Mouse (Mus musculus) layer of hippocampus, postnatal 25 days (tissue): ENCODE results near the gene Grin2d. TPM values are rescaled to one million over a fixed set of nuclear protein-coding genes. Genes with fewer than 3 reads are reported as not detected.
A peak's percentile ranks its signal among the peaks of the same experiment; 100 is the strongest.
"Not testable (repeated sequence)": the region's sequence is repeated elsewhere in the genome, so short reads cannot be mapped to it uniquely, and the experiment has no call there.

Experiments
- DNase-seq, 2 experiments: peaks; one replicate each; pipeline ENCODE4 v3.0.0; 2022; ENCODE audit warnings: mixed read lengths in 2 of 2, low spot score in 1 of 2; ENCODE audit errors: extremely low spot score in 1 of 2
- total RNA-seq, 2 experiments: library from RNA; stranded (reverse); gene quantifications; 2 replicates each; pipeline ENCODE4 v1.2.3; 2021

Gene Grin2d
- total RNA-seq, 2 experiments from 2014 or later, result 11.2 to 12.7 TPM

- DNase-seq, result not testable (repeated sequence)
Observed at GRCm38 (mm10) chr7:45898125-45898524, 19.9 kb upstream of the Grin2d start.

- peak in 1 of 2 experiments; percentile 44 for DNase-seq
Observed at GRCm38 (mm10) chr7:45897258-45897757, 19.1 kb upstream of the Grin2d start.

- DNase-seq, result peak; percentile 87 to 90
Observed at GRCm38 (mm10) chr7:45896517-45897257, 18.5 kb upstream of the Grin2d start, which contains the start of the genes Syngr4 and Tmem143. TSS of gene Syngr4 (minus strand) at chr7:45896714. TSS of gene Tmem143 (plus strand) at chr7:45896941.

GRCm38 (mm10) chr7:45895931-45896516, 17.8 kb upstream of the Grin2d start:
- DNase-seq, result no peak

- no peak for DNase-seq
Observed at GRCm38 (mm10) chr7:45892651-45893050, 14.5 kb upstream of the Grin2d start.

- no peak for DNase-seq
Observed at GRCm38 (mm10) chr7:45887246-45887645, 9.1 kb upstream of the Grin2d start.

- no peak for DNase-seq
Observed at GRCm38 (mm10) chr7:45881011-45881410, 2.8 kb upstream of the Grin2d start.

GRCm38 (mm10) chr7:45880531-45880930, 2.4 kb upstream of the Grin2d start:
- no peak for DNase-seq

- no peak for DNase-seq
Observed at GRCm38 (mm10) chr7:45876895-45877294, 1.3 kb downstream of the Grin2d start.

GRCm38 (mm10) chr7:45873061-45873947, 4.9 kb downstream of the Grin2d start:
- peak; percentile 40 to 54 for DNase-seq

- DNase-seq, result peak; percentile 90 to 95
Observed at GRCm38 (mm10) chr7:45872624-45873023, 5.6 kb downstream of the Grin2d start, which contains the start of gene Kdelr1. TSS of gene Kdelr1 (plus strand) at chr7:45872772.

- no peak for DNase-seq
Observed at GRCm38 (mm10) chr7:45870282-45871058, 7.7 kb downstream of the Grin2d start.

GRCm38 (mm10) chr7:45869787-45870186, 8.4 kb downstream of the Grin2d start:
- no peak for DNase-seq

GRCm38 (mm10) chr7:45869107-45869670, 9.0 kb downstream of the Grin2d start:
- DNase-seq, result no peak

GRCm38 (mm10) chr7:45867871-45868270, 10.3 kb downstream of the Grin2d start:
- DNase-seq, result no peak

- DNase-seq, result peak; percentile 64 to 66
Observed at GRCm38 (mm10) chr7:45865925-45866910, 12.0 kb downstream of the Grin2d start.

- DNase-seq, result no peak
Observed at GRCm38 (mm10) chr7:45864435-45864834, 13.7 kb downstream of the Grin2d start.

GRCm38 (mm10) chr7:45862804-45863203, 15.4 kb downstream of the Grin2d start:
- DNase-seq, result no peak
